Mouse (Mus musculus) stomach, embryonic 16.5 days (tissue): ENCODE data around the gene Plpp1. TPM values are rescaled to one million over a fixed set of nuclear protein-coding genes. Genes with fewer than 3 reads are reported as not detected.

Experiments used
- ATAC-seq: fragments of 200-750 bp; cut with Nextera tagmentation; 2 replicates; pipeline ENCODE4 v1.8.0; 2017; ENCODE audit warnings: moderate number of reproducible peaks, moderate TSS enrichment; ENCODE audit not compliant: insufficient read depth, low FRiP score
- H3K27ac ChIP-seq: fragments of 300-500 bp; sonication (generic); 2 replicates; pipeline ENCODE4 v1.5.1; 2014; ENCODE audit warnings: low read length
- H3K27me3 ChIP-seq: fragments of 300-500 bp; sonication (generic); 2 replicates; pipeline ENCODE4 v1.6.1; 2014; ENCODE audit warnings: low read length, control low read depth, mixed read lengths; ENCODE audit not compliant: control insufficient read depth, insufficient read depth
- H3K36me3 ChIP-seq: fragments of 300-500 bp; sonication (generic); 2 replicates; pipeline ENCODE4 v1.6.1; 2014; ENCODE audit warnings: low read length; ENCODE audit not compliant: control insufficient read depth, insufficient read depth
- H3K4me1 ChIP-seq: fragments of 300-500 bp; sonication (generic); 2 replicates; pipeline ENCODE4 v1.6.1; 2014; ENCODE audit warnings: low read length, control low read depth, mixed read lengths; ENCODE audit not compliant: control insufficient read depth, insufficient read depth
- H3K4me2 ChIP-seq: fragments of 300-500 bp; sonication (generic); 2 replicates; pipeline ENCODE4 v1.6.1; 2014; ENCODE audit warnings: low read depth, low read length, mixed read lengths
- H3K4me3 ChIP-seq: fragments of 300-500 bp; sonication (generic); replicated peaks from 2 replicates; pipeline ENCODE4 v1.5.1; 2014; ENCODE audit warnings: mild to moderate bottlenecking, low read length
- H3K9ac ChIP-seq: fragments of 300-500 bp; sonication (generic); 2 replicates; pipeline ENCODE4 v1.6.1; 2014; ENCODE audit warnings: low read length
- H3K9me3 ChIP-seq: fragments of 300-500 bp; sonication (generic); replicated peaks from 2 replicates; pipeline ENCODE4 v1.6.1; 2016; ENCODE audit warnings: low read length, control low read depth; ENCODE audit not compliant: control insufficient read depth
- WGBS: fragments of 180-500 bp; shearing (Covaris S2); extraction: QIAGEN DNeasy Blood & Tissue Kit; methylation state at CpG from one replicate; pipeline ENCODE4 v1.1.7; 2014; 5-methylcytosine and 5-hydroxymethylcytosine counted together
- polyA plus RNA-seq: library from polyadenylated mRNA; unstranded; fragments of >200 nt; fragmentation: Nextera tagmentation; extraction: Ambion mirVana; gene quantifications from 2 replicates; pipeline ENCODE4 v1.2.1, GENCODE M21; 2015

The Plpp1 gene
- polyA plus RNA-seq, 1 experiment from 2014 or later: 120 TPM

- ATAC-seq: no peak
- no peaks in the 10 kb centered on the region for H3K9me3 ChIP-seq
- 57% methylated on average over 3 of the region's 3 CpGs for WGBS
Measured at GRCm38 (mm10) chr13:112822413-112822812, 21.8 kb downstream of the Plpp1 start.

GRCm38 (mm10) chr13:112823236-112823910, 22.8 kb downstream of the Plpp1 start:
- no peak overlapping the region for H3K4me2 ChIP-seq
- no peak overlapping the region for H3K9ac ChIP-seq
- no peak overlapping the region for H3K27ac ChIP-seq
- H3K4me1 ChIP-seq: no peaks in the 10 kb centered on the region
- H3K4me3 ChIP-seq: no peak overlapping the region
- no peaks in the 10 kb centered on the region for H3K9me3 ChIP-seq
- H3K27me3 ChIP-seq: no peaks in the 10 kb centered on the region
- 69% methylated on average over 6 of the region's 6 CpGs for WGBS
- ATAC-seq: no peak
- no peaks in the 10 kb centered on the region for H3K36me3 ChIP-seq

More at GRCm38 (mm10) chr13:112822413-112822812, 21.8 kb downstream of the Plpp1 start:
- Histone ChIP-seq H3K36me3 (no peaks in the 10 kb centered on the region), H3K27ac (no peak overlapping the region), H3K9ac (no peak overlapping the region), H3K4me1 (peaks cover 2% of the 10 kb centered on the region; the same call in 1 of the 2 replicates), H3K4me2 (no peak overlapping the region), H3K27me3 (no peaks in the 10 kb centered on the region), H3K4me3 (no peak overlapping the region)

DNA sequence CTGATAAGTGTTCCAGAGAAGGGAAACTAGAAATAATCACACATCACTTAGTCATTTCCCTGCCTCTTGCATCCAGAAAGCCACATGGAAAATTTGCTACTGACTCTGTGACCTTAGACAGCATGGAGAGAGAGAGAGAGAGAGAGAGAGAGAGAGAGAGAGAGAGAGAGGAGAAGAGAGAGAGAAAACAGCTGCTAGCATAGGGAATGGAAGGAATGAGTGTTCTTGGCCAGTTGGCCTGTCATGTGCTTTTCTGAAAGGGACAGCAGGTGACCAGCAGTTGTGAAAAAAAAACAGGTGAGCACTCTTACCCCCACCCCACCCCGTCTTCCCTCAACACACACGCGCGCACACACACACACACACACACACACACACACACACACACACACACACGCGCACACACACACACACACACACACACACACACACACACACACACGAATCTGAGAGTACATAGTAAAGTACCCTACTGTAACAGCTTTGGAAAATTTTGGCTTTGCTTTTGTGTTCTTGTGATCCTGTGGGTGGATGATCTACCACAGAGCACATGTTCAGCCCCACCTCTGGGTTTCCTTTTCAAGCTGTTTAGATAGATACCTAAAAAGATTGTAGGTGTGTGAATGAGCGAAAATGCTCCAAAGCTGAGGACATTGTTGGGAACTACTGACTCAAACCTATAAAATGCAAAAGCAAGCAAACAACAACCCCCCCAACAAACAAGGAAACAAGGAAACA, 23.5 kb downstream of the Plpp1 start:
- no peak overlapping the region for H3K4me3 ChIP-seq
- WGBS: 69% methylated on average over 8 of the region's 8 CpGs

DNA sequence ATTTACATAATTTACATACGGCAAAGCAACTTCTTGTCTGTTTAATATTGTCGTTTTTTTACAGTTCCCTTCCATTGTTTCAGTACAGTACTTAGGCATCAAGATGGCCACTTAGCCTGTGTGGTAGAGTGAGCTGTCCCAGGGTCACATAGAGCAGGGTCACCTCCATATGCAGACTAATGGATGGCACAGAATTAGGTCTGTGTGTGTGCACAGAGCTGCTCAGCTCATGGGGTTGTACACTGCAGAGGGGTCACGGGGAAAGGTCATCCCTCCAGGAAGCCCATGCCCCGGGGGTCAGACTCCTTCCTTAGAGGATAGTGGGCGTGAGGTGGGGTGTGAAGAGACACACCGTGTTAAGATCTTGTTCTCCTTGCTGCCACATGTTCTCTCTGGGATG, 24.9 kb downstream of the Plpp1 start:
- 59% methylated on average over 6 of the region's 6 CpGs for WGBS
- Histone ChIP-seq H3K36me3 (no peaks in the 10 kb centered on the region), H3K4me3 (no peak overlapping the region), H3K27me3 (no peaks in the 10 kb centered on the region), H3K9me3 (no peaks in the 10 kb centered on the region), H3K27ac (no peak overlapping the region), H3K4me1 (no peaks in the 10 kb centered on the region), H3K9ac (no peak overlapping the region), H3K4me2 (no peak overlapping the region)
- no peak for ATAC-seq

More for the DNA sequence above, 23.5 kb downstream of the Plpp1 start:
- Histone ChIP-seq H3K9me3 (no peaks in the 10 kb centered on the region), H3K36me3 (no peaks in the 10 kb centered on the region), H3K4me2 (no peak overlapping the region), H3K27me3 (no peaks in the 10 kb centered on the region), H3K4me1 (no peaks in the 10 kb centered on the region), H3K27ac (no peak overlapping the region), H3K9ac (no peak overlapping the region)
- no peak for ATAC-seq

GRCm38 (mm10) chr13:112829619-112830018, 29.0 kb downstream of the Plpp1 start:
- WGBS: 79% methylated on average over 2 of the region's 2 CpGs
- H3K9ac ChIP-seq: no peak overlapping the region
- no peaks in the 10 kb centered on the region for H3K9me3 ChIP-seq
- no peaks in the 10 kb centered on the region for H3K36me3 ChIP-seq
- H3K27ac ChIP-seq: no peak overlapping the region
- ATAC-seq: no peak
- H3K4me2 ChIP-seq: no peak overlapping the region
- H3K4me3 ChIP-seq: no peak overlapping the region
- peaks cover 4% of the 10 kb centered on the region; the same call in 1 of the 2 replicates for H3K4me1 ChIP-seq
- H3K27me3 ChIP-seq: no peaks in the 10 kb centered on the region

- no peak for ATAC-seq
- Histone ChIP-seq H3K4me1 (peaks cover 7% of the 10 kb centered on the region), H3K27me3 (no peaks in the 10 kb centered on the region), H3K36me3 (no peaks in the 10 kb centered on the region), H3K9ac (no peak overlapping the region), H3K27ac (no peak overlapping the region), H3K9me3 (no peaks in the 10 kb centered on the region), H3K4me3 (no peak overlapping the region), H3K4me2 (no peak overlapping the region)
- 39% methylated on average over 2 of the region's 2 CpGs for WGBS
Measured at GRCm38 (mm10) chr13:112832589-112832988, 32.0 kb downstream of the Plpp1 start.

DNA sequence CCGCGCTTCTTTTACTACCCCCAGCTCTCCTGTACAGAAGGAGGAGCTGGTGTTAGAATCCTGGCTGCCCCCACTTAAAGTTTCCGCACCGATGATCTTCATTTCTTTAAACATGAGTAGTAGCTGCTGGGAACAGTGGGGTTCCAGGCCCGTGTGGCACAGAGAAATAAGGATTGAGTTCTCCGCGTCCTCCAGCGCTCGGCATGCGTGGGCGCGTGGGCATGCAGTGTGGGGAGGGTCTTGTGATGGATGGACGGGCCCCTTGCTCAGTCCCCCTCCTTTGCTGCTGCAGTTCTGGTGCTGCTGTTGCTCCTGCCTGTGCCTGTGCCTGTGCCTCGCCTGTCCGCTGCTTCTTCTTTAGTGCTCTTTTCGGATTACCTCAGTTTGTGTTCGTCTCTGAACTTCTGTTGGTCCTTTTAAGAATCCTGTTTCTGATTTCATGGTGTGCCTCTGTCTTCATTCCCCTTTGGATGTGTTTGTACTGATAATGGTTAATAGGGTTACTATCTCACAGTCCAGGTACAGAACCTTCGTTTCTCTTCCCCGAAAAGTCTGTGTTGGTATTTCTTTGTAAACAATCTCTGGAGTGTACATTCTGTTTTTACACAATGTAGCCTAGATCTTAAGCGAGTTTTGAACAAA, 32.8 kb downstream of the Plpp1 start:
- Histone ChIP-seq H3K4me1 (peaks cover 7% of the 10 kb centered on the region), H3K27ac (no peak overlapping the region), H3K9ac (no peak overlapping the region), H3K9me3 (no peaks in the 10 kb centered on the region), H3K4me2 (no peak overlapping the region), H3K36me3 (no peaks in the 10 kb centered on the region), H3K27me3 (no peaks in the 10 kb centered on the region), H3K4me3 (no peak overlapping the region)
- WGBS: 72% methylated on average over 20 of the region's 20 CpGs
- ATAC-seq: no peak

DNA sequence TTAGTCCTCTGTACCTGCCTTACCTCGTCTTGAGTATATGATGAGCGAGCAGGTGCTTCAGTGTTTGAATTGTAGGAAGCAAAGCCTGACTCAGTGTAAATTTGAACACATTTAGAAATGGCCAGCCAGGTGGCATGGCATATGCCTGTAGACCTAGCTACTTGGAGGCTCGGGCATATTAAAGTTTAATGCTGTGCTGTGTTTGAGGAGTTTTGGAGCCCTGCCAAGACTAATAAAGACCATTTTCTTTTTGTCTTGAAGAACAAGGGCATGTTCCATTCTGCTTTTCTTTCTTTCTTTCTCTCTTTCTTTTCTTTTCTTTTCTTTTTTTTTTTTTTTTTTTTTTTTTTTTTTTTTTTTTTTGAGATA, 33.3 kb downstream of the Plpp1 start:
- 53% methylated on average over 3 of the region's 3 CpGs for WGBS
- ATAC-seq: no peak
- Histone ChIP-seq H3K36me3 (no peaks in the 10 kb centered on the region), H3K27ac (no peak overlapping the region), H3K9me3 (no peaks in the 10 kb centered on the region), H3K9ac (no peak overlapping the region), H3K27me3 (no peaks in the 10 kb centered on the region), H3K4me1 (peaks cover 7% of the 10 kb centered on the region), H3K4me2 (no peak overlapping the region), H3K4me3 (no peak overlapping the region)

- Histone ChIP-seq H3K27ac (no peak overlapping the region), H3K4me3 (no peak overlapping the region), H3K36me3 (no peaks in the 10 kb centered on the region), H3K9ac (0 out of 2 replicates have a peak overlapping the region, but pooled peaks have one; percentile 14), H3K4me1 (peaks cover 7% of the 10 kb centered on the region), H3K27me3 (no peaks in the 10 kb centered on the region), H3K9me3 (no peaks in the 10 kb centered on the region), H3K4me2 (no peak overlapping the region)
- 35% methylated on average over 12 of the region's 12 CpGs for WGBS
- ATAC-seq: peak; percentile 56; the same call in 1 of the 2 replicates
Measured at GRCm38 (mm10) chr13:112835113-112835512, 34.5 kb downstream of the Plpp1 start.
